ENCODE assay signal across 10 mouse cellular contexts in genomic region chr17:71159152-71159567, GRCm38 (mm10). TPM values are rescaled to one million over a fixed set of nuclear protein-coding genes. Genes with fewer than 3 reads are reported as not detected.
DNase-seq lines count a peak whose midpoint lies in the region; ATAC-seq and TF ChIP-seq lines count a peak whose summit lies in the region.
"Had no signal": no experiment of that assay in that cellular context is flagged by ENCODE, and none has a peak within 500 bp of the region (broad histone marks: within the 10 kb centered on the region; RNA-seq: fewer than 3 reads in every experiment).

No protein-coding gene starts in this region.

- peak; percentile 61; the same call in 1 of the 2 replicates for ATAC-seq in forebrain, embryonic 13.5 days

- H3K27me3 ChIP-seq in forebrain, embryonic 13.5 days: no peaks in the 10 kb centered on the region
- H3K27me3 ChIP-seq: CH12.LX had no signal

- H3K27ac ChIP-seq in layer of hippocampus, adult 2 months: peak overlapping the region; percentile 37; the same call in 1 of the 2 replicates
- H3K27ac ChIP-seq in forebrain, embryonic 13.5 days: no peak overlapping the region

- no peaks in the 10 kb centered on the region for H3K9me3 ChIP-seq in forebrain, embryonic 13.5 days (replicated peaks)

- H3K36me3 ChIP-seq in forebrain, embryonic 13.5 days (ENCODE audit: poor library complexity, severe bottlenecking): no peaks in the 10 kb centered on the region

- no peak for TF ChIP-seq CTCF in layer of hippocampus, adult 2 months (conservative IDR thresholded peaks at IDR 0.05)

- no peak overlapping the region for H3K4me2 ChIP-seq in forebrain, embryonic 13.5 days

- H3K4me3 ChIP-seq in layer of hippocampus, adult 2 months: no peak overlapping the region
- H3K4me3 ChIP-seq in forebrain, embryonic 13.5 days: no peak overlapping the region

- WGBS in forebrain, embryonic 13.5 days: 6% methylated on average over 4 of the region's 4 CpGs

- H3K4me1 ChIP-seq in forebrain, embryonic 13.5 days: peaks cover 10% of the 10 kb centered on the region; the same call in 1 of the 2 replicates

- DNase-seq in layer of hippocampus, adult 2 months (ENCODE audit: low spot score in 2 of 2): no peak
- no peak for DNase-seq in layer of hippocampus, postnatal 25 days (ENCODE audit: extremely low spot score in 1 of 2, low spot score in 1 of 2)
- DNase-seq in ZHBTc4 (ENCODE audit: low read depth, low spot score): peak; percentile 77
- peak; percentile 57 to 74 for DNase-seq in kidney, postnatal 4 days
- DNase-seq in thymus, postnatal 14 days: no peak
- DNase-seq in cerebellum, postnatal 14 days: no peak
- DNase-seq in frontal cortex, postnatal 25 days (ENCODE audit: low spot score in 2 of 2): no peak
- DNase-seq: heart, adult 11 months had no signal

- no peak overlapping the region for H3K9ac ChIP-seq in forebrain, embryonic 13.5 days

RNA-seq across cellular contexts. Expression of gene Lpin2, which starts 23.2 kb away (rescaled TPM):
- 100 to 1,000 TPM in 1 of 2 experiments, 10 to 100 TPM in 1; 95.8 to 109 TPM for total RNA-seq in layer of hippocampus, adult 2 months (2021)
- 10 to 100 TPM; 91.1 to 96.8 TPM for total RNA-seq in layer of hippocampus, postnatal 25 days (2021)
- 34.1 and 37.5 TPM in 2 replicates for polyA plus RNA-seq in forebrain, embryonic 13.5 days (2015; fragmentation: Nextera tagmentation; extraction: Ambion mirVana)

Comparison
In these comparisons a context has a peak if more than half of its experiments do, and no peak if none do; other contexts are left out.
1. DNase-seq: peak in ZHBTc4 (single experiment) and kidney, postnatal 4 days (2 of 2); none in layer of hippocampus, adult 2 months (0 of 2), layer of hippocampus, postnatal 25 days (0 of 2), thymus, postnatal 14 days (single experiment), cerebellum, postnatal 14 days (0 of 2) and frontal cortex, postnatal 25 days (0 of 2).